Mouse (Mus musculus): ENCODE results near the gene Pam16.

GRCm38 (mm10) chr16:4596141-4596728 is 28.6 kb downstream of the Pam16 start:
- no peak for TF ChIP-seq CTCF (IDR thresholded peaks at IDR 0.05; ENCODE audit: control insufficient read depth, insufficient read depth, insufficient read length)
- TF ChIP-seq CEBPB (IDR thresholded peaks at IDR 0.05; ENCODE audit: low read depth): no peak
- no peak for TF ChIP-seq FOSL1 (IDR thresholded peaks at IDR 0.05; ENCODE audit: insufficient read depth, low read length, poor library complexity, severe bottlenecking)
- TF ChIP-seq MAX (IDR thresholded peaks at IDR 0.05): no peak
- TF ChIP-seq MYOG (IDR thresholded peaks at IDR 0.05; ENCODE audit: control insufficient read depth, extremely low read depth, insufficient read length): no peak

All from C2C12 (cell line).